Mouse (Mus musculus) midbrain, embryonic 15.5 days (tissue): ENCODE data around the gene Fes. TPM values are rescaled to one million over a fixed set of nuclear protein-coding genes. Genes with fewer than 3 reads are reported as not detected.

Experiments used
- ATAC-seq: fragments of 200-750 bp; cut with Nextera tagmentation; replicated peaks from 2 replicates; pipeline ENCODE4 v1.8.0; 2017; ENCODE audit warnings: moderate TSS enrichment
- H3K27ac ChIP-seq: fragments of 300-500 bp; sonication (generic); 2 replicates; pipeline ENCODE4 v1.5.1; 2015; ENCODE audit warnings: mild to moderate bottlenecking, inconsistent platforms
- H3K27me3 ChIP-seq: fragments of 300-500 bp; sonication (generic); replicated peaks from 2 replicates; pipeline ENCODE4 v1.6.1; 2015; ENCODE audit warnings: inconsistent platforms
- H3K36me3 ChIP-seq: fragments of 300-500 bp; sonication (generic); replicated peaks from 2 replicates; pipeline ENCODE4 v1.6.1; 2015; ENCODE audit warnings: inconsistent platforms
- H3K4me1 ChIP-seq: fragments of 300-500 bp; sonication (generic); 2 replicates; pipeline ENCODE4 v1.6.1; 2015; ENCODE audit warnings: inconsistent platforms
- H3K4me2 ChIP-seq: fragments of 300-500 bp; sonication (generic); 2 replicates; pipeline ENCODE4 v1.6.1; 2015; ENCODE audit warnings: inconsistent platforms, mild to moderate bottlenecking, moderate library complexity
- H3K4me3 ChIP-seq: fragments of 300-500 bp; sonication (generic); 2 replicates; pipeline ENCODE4 v1.5.1; 2015; ENCODE audit warnings: mild to moderate bottlenecking, inconsistent platforms
- H3K9ac ChIP-seq: fragments of 300-500 bp; sonication (generic); 2 replicates; pipeline ENCODE4 v1.6.1; 2015; ENCODE audit warnings: mild to moderate bottlenecking, inconsistent platforms
- H3K9me3 ChIP-seq: fragments of 300-500 bp; sonication (generic); 2 replicates; pipeline ENCODE4 v1.6.1; 2016; ENCODE audit warnings: inconsistent platforms
- WGBS: fragments of 180-500 bp; shearing (Covaris S2); methylation state at CpG from one replicate; pipeline ENCODE4 v1.1.7; 2015; ENCODE audit warnings: mixed read lengths; 5-methylcytosine and 5-hydroxymethylcytosine counted together
- polyA plus RNA-seq: library from polyadenylated mRNA; unstranded; fragments of >200 nt; fragmentation: Nextera tagmentation; extraction: Ambion mirVana; gene quantifications from 2 replicates; pipeline ENCODE4 v1.2.1, GENCODE M21; 2015

Gene Fes
- polyA plus RNA-seq, 1 experiment from 2014 or later, result 4.4 TPM

DNA sequence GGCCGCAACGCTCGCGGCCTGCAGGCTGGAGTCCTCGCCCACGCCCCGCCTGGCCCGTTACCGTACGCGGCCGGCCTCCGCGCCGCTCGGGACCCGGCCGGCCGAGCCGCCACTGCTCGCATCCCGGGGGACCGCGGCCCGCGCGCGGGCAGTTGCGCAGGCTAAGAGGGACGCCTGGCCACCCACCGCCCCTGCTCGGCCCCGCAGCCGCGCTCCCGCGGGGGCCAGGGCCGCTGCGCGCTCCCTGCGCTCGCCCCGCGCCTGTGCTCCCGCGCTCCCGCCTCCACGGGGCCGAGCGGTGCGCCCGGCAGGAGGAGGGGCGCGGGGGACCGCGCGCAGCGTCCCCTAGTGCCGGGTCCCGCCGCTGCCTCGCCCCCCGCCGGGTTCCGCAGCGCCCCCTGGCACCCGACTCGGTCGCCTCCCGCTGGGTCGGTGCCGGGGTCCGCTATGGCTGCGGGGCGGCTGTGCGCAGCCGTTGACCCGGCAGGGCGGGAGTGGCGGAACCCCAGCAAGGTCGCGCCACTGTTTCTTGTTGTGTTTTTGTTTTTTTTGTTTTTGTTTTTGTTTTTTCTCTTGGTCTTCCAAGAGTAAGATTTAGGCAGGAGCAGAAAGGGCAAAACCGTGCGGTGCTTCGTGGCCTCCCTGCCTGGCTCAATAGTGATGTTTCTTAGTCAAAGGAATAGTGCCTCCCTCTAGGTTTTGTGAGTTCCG lies 16.6 kb downstream of the Fes start, which contains the start of gene Man2a2:
Man2a2 (minus strand) TSS at position 335 of the 711 bp plus-strand sequence.
- Histone ChIP-seq H3K4me2 (peak within 1 kb of the TSS; percentile 53), H3K27ac (peak within 1 kb of the TSS; percentile 85), H3K27me3 (no peaks in the 10 kb centered on the region), H3K4me3 (peak within 1 kb of the TSS; percentile 95), H3K9me3 (no peaks in the 10 kb centered on the region), H3K36me3 (peaks cover 16% of the 10 kb centered on the region), H3K4me1 (peaks cover 28% of the 10 kb centered on the region), H3K9ac (peak within 1 kb of the TSS; percentile 92)
- ATAC-seq, result peak; percentile 80
- WGBS, result under 1% methylated on average over 60 of the region's 86 CpGs

DNA sequence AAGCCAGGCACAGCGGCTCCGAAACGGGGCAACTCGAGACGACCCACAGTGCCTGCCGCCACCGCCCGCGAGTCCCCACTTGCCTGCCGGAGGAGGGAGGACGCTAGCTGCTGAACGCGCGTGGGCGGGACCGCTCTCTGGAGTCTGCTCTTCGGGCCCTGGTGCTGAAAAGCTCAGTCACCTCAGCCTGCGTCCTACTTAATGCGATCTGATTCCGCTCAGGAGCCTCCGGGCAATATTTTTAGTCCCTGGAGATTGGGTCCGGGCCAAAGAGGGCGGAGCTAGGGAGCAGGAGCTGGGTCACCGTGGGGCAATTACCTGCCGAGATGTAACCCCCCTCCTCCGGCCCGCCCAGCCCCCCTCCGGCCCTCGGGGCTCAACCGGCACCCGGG lies 17.1 kb downstream of the Fes start:
- WGBS, result under 1% methylated on average over 31 of the region's 31 CpGs
- Histone ChIP-seq H3K4me2 (peak overlapping the region; percentile 53), H3K36me3 (peaks cover 19% of the 10 kb centered on the region), H3K9ac (peak overlapping the region; percentile 92), H3K4me3 (peak overlapping the region; percentile 95), H3K9me3 (no peaks in the 10 kb centered on the region), H3K27me3 (no peaks in the 10 kb centered on the region), H3K4me1 (peaks cover 22% of the 10 kb centered on the region), H3K27ac (peak overlapping the region; percentile 85)
- peak; percentile 77 for ATAC-seq

DNA sequence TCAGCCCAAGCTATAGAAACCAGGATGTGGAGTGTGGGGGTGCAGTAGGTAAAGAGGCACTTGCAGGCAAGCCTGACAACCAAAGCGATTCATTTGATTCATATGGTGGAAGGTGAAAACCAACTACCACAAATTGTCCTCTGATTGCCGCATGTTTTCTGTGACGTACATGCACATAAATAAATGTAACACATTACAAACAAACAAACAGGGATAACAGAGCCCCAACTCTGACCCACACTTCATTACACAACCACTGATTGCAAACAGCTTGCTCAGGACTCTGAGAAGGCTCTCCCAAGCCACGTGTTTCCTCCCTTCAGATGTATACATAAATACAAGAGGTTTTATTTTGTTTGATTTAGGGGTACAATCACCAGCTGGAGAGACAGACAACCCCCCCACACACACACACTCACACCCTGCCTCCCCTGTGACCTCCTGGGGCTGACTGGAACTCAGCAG lies 17.7 kb downstream of the Fes start:
- H3K4me1 ChIP-seq, result peaks cover 21% of the 10 kb centered on the region
- peak overlapping the region; percentile 92 for H3K9ac ChIP-seq
- 57% methylated on average over 4 of the region's 4 CpGs for WGBS
- H3K4me3 ChIP-seq, result peak overlapping the region; percentile 95
- peak overlapping the region; percentile 53 for H3K4me2 ChIP-seq
- no peaks in the 10 kb centered on the region for H3K27me3 ChIP-seq
- H3K27ac ChIP-seq, result peak overlapping the region; percentile 85
- H3K9me3 ChIP-seq, result no peaks in the 10 kb centered on the region
- H3K36me3 ChIP-seq, result peaks cover 19% of the 10 kb centered on the region
- no peak for ATAC-seq

DNA sequence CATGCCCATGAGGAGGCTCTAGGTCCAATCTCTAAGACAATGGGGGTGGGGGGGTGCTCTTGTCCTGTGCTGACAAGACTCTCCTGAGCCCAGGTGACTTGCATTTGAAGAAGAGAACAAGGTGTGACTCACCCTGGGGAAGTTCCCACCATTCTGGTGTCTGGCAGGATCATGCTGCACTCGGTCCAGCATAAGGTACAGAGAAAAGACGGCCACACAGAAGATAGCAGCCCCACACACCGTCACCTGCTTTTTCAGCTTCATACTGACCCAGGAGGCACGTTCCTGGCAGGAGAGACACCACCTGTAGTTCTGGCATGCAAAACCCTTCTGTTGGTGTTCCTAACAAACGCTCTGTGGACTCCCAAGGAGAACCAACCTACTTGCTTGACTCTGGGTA lies 18.3 kb downstream of the Fes start:
- H3K27ac ChIP-seq, result no peak overlapping the region
- H3K4me2 ChIP-seq, result peak overlapping the region; percentile 53
- peaks cover 19% of the 10 kb centered on the region for H3K36me3 ChIP-seq
- H3K27me3 ChIP-seq, result no peaks in the 10 kb centered on the region
- 0 out of 2 replicates have a peak overlapping the region, but pooled peaks have one; percentile 92 for H3K9ac ChIP-seq
- H3K9me3 ChIP-seq, result no peaks in the 10 kb centered on the region
- H3K4me1 ChIP-seq, result peaks cover 21% of the 10 kb centered on the region
- ATAC-seq, result no peak
- 63% methylated on average over 5 of the region's 5 CpGs for WGBS
- H3K4me3 ChIP-seq, result peak overlapping the region; percentile 95; the same call in 1 of the 2 replicates

DNA sequence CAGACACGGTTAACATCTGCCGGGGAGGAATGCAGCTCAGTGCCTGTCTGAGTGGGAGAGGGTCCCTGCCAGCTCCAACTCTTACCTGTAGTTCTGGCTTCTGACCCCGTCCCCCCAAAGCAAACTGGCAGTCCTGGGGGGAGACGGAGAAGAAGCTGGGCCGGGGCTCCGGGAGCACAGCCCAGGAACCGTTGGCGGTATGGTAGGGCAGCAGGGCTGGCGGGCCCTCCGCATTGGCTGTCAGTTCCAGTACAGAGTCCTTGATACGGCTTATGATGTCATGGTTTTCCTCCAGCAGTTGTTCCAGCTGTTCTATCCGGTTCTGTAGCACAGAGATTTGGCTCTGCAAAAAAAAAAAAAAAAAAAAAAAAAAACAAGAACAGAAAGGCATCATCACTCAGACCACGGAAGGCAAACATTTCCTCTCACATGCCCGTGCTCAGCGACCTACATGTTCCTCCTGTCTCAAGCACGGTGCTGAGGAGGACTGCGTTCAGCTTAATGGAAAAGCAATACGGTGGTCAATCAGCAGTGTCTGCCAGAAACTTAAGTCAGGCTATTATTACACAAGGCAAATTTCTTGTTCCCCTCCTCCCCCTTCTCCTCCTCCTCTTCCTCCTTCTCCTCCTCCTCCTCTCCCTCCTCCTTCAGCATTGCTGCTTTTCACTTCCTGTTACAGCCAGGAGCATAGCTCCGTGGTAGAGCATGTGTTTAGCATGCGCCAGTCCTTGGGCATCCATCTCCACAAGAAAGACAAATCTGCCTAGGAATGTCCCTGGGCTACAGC lies 18.9 kb downstream of the Fes start:
- Histone ChIP-seq H3K36me3 (peaks cover 25% of the 10 kb centered on the region), H3K4me2 (peak overlapping the region; percentile 53), H3K27me3 (no peaks in the 10 kb centered on the region), H3K9me3 (no peaks in the 10 kb centered on the region), H3K4me1 (peaks cover 21% of the 10 kb centered on the region), H3K4me3 (no peak overlapping the region), H3K9ac (0 out of 2 replicates have a peak overlapping the region, but pooled peaks have one; percentile 92), H3K27ac (no peak overlapping the region)
- ATAC-seq, result no peak
- 88% methylated on average over 20 of the region's 20 CpGs for WGBS

DNA sequence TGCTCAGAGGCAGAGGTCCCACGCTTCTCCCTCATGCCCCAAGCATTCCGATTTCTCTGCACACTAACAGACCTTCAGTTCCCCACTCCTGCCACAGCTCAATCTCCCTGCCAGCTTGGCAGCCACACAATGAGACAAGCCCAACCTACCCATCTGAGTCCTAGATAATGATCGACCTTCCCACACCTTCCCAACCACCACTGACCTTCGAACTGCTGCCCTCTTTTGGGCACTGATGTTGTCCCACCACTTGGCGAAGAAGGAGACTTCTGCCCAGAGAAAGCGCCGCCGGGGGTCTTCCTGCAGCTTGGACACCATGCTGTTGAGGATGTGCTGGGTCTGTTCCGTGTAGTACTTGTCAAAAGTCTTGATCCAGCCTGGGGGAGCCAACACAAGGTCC lies 19.7 kb downstream of the Fes start:
- H3K27me3 ChIP-seq, result no peaks in the 10 kb centered on the region
- no peaks in the 10 kb centered on the region for H3K9me3 ChIP-seq
- H3K9ac ChIP-seq, result no peak overlapping the region
- H3K36me3 ChIP-seq, result peaks cover 33% of the 10 kb centered on the region
- no peak overlapping the region for H3K27ac ChIP-seq
- no peak overlapping the region for H3K4me3 ChIP-seq
- peaks cover 21% of the 10 kb centered on the region for H3K4me1 ChIP-seq
- no peak for ATAC-seq
- no peak overlapping the region for H3K4me2 ChIP-seq
- WGBS, result 87% methylated on average over 9 of the region's 9 CpGs

DNA sequence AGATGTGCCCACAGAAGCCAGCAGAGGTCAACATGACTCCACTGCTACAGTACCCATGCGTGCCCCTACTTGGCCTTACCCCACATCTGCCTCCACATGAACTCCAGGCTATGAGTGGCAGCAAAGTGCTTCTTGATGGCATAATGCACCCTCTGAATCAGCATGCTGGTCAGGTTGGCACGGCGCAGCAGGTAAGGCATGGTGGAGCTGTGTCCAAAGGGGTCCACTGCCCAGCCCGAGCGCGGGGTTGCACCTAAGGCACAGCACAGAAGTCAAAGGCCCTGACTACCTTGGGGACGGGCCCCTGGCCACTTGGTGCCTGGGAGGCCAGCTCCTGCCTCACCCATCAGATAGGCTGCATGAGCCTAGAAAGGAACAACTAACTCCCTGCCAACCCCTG lies 20.5 kb downstream of the Fes start:
- Histone ChIP-seq H3K4me1 (peaks cover 21% of the 10 kb centered on the region), H3K9me3 (no peaks in the 10 kb centered on the region), H3K4me2 (no peak overlapping the region), H3K4me3 (no peak overlapping the region), H3K36me3 (peaks cover 37% of the 10 kb centered on the region), H3K27me3 (no peaks in the 10 kb centered on the region), H3K27ac (no peak overlapping the region), H3K9ac (no peak overlapping the region)
- no peak for ATAC-seq
- WGBS, result 96% methylated on average over 7 of the region's 7 CpGs

DNA sequence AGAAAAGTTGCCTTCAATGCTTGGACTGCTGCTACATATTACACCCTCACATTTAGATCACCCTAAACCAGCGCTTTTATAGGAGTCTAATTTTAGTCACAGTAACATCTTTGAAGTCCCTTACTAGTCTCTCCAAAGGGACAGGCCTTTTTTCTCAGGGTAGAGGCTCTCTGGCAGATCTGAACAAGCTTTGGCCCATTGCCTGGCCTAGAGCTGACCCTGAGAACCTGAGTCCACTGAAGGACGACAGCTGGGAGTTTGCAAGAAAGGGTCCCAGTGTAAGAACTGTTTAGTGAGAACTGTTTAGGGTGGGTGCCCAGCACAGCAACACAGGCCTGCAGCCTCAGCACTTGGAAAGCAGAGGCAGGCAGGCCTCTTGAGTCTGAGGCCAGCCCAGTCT lies 22.0 kb downstream of the Fes start:
- Histone ChIP-seq H3K9me3 (no peaks in the 10 kb centered on the region), H3K4me1 (peaks cover 18% of the 10 kb centered on the region), H3K4me2 (no peak overlapping the region), H3K27ac (no peak overlapping the region), H3K4me3 (no peak overlapping the region), H3K27me3 (no peaks in the 10 kb centered on the region), H3K36me3 (peaks cover 50% of the 10 kb centered on the region), H3K9ac (no peak overlapping the region)
- WGBS, result 89% methylated on average over 2 of the region's 2 CpGs
- no peak for ATAC-seq

DNA sequence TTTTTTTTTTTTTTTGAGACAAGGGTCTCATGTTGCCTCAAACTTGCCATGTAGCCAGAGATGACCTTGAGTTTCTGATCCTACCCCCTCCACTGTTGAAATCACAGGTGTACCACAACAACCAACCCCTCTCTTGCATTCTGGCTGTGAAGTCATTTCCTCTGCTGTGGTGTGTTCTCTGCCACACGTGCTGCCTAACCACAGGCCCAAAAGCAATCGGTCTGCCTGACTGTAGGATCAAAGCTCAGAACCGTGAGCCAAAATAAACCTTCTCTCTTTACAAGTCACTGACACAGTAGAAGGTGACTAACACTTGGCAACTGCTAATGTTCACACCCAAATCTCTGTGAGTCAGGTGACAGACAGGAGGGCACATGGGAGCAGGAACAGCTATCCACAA lies 27.3 kb downstream of the Fes start:
- Histone ChIP-seq H3K27ac (no peak overlapping the region), H3K9ac (no peak overlapping the region), H3K4me1 (no peaks in the 10 kb centered on the region), H3K27me3 (no peaks in the 10 kb centered on the region), H3K4me3 (no peak overlapping the region), H3K9me3 (no peaks in the 10 kb centered on the region), H3K36me3 (peaks cover 57% of the 10 kb centered on the region), H3K4me2 (no peak overlapping the region)
- ATAC-seq, result no peak
- 76% methylated on average over 3 of the region's 3 CpGs for WGBS

DNA sequence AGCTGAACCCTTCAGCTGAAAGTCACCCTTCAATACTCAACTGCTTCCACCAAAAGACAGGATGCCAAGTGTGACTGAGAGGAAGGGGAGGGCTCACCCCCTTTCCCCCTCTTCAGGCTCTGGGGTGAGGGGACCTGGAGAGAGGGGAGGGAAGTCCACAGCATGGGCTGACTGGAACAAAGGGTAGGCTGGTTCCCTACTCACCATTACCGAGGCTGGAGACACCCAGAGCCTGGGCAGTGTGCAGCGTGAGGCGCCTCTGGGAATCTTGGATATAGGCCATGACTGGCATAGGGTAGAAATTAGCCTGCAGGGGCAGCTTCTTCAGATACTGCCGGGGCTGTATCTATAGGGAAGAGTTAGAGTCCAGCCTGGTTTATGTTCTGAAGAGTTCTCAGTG lies 29.7 kb downstream of the Fes start:
- Histone ChIP-seq H3K4me2 (no peak overlapping the region), H3K9ac (no peak overlapping the region), H3K9me3 (no peaks in the 10 kb centered on the region), H3K27ac (no peak overlapping the region), H3K4me3 (no peak overlapping the region), H3K36me3 (peaks cover 44% of the 10 kb centered on the region), H3K27me3 (no peaks in the 10 kb centered on the region), H3K4me1 (no peaks in the 10 kb centered on the region)
- ATAC-seq, result no peak
- WGBS, result 65% methylated on average over 4 of the region's 4 CpGs

DNA sequence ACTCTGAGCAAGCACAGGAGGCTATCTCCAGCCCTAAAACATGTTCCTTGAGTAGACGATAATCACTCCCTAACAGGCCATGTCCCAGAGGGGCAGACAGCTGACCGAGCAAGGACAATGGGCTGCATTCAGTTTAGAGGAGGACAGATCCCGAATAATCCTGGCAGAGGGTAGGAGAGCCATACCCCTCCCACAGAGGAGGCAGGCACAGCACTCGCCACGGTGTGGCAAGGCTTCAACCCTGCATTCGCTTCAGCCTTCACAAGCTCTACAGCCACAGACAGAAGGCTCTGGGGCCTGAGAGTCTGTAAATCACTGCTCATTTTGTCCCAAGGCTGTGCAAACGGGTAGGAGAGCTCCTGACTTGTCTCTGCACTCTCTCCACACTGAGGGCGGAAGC lies 30.6 kb downstream of the Fes start:
- no peak for ATAC-seq
- H3K9ac ChIP-seq, result no peak overlapping the region
- H3K36me3 ChIP-seq, result peaks cover 48% of the 10 kb centered on the region

DNA sequence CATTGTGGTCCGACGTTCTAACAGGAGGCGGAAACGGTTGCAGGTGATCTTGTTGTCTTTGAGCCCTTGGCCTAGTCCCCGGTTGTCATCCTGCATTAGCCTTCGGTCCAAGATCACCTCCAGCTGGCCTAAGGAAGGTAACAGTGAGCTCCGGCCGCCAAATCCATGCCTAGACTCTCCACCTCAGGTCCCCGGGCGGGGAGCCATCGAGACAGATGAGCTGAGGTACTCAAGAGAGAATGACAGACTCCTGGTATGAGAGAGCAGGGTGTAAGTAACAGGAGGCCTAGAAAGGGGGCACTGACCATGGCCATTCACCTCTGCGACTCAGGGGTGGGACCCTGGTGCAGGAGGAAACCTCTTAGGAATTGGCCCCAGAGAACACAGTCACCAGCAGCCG lies 31.4 kb downstream of the Fes start:
- WGBS, result 85% methylated on average over 13 of the region's 13 CpGs
- H3K27ac ChIP-seq, result no peak overlapping the region
- H3K4me2 ChIP-seq, result no peak overlapping the region
- peaks cover 43% of the 10 kb centered on the region for H3K36me3 ChIP-seq
- no peak for ATAC-seq
- no peak overlapping the region for H3K4me3 ChIP-seq
- no peak overlapping the region for H3K9ac ChIP-seq
- H3K4me1 ChIP-seq, result no peaks in the 10 kb centered on the region
- no peaks in the 10 kb centered on the region for H3K9me3 ChIP-seq
- no peaks in the 10 kb centered on the region for H3K27me3 ChIP-seq

More for the DNA sequence above, 30.6 kb downstream of the Fes start:
- Histone ChIP-seq H3K4me3 (no peak overlapping the region), H3K27me3 (no peaks in the 10 kb centered on the region), H3K4me1 (no peaks in the 10 kb centered on the region), H3K9me3 (no peaks in the 10 kb centered on the region), H3K27ac (no peak overlapping the region), H3K4me2 (no peak overlapping the region)
- 18% methylated on average over 8 of the region's 8 CpGs for WGBS
